Mouse (Mus musculus) liver, embryonic 15.5 days (tissue): ENCODE data around the gene Spsb1. TPM values are rescaled to one million over a fixed set of nuclear protein-coding genes. Genes with fewer than 3 reads are reported as not detected.

Experiments used
- ATAC-seq: fragments of 200-750 bp; cut with Nextera tagmentation; 2 replicates; pipeline ENCODE4 v1.8.0; 2017; ENCODE audit warnings: moderate number of reproducible peaks, mild to moderate bottlenecking, moderate library complexity; ENCODE audit not compliant: insufficient read depth
- H3K27ac ChIP-seq: fragments of 300-500 bp; sonication (generic); replicated peaks from 2 replicates; pipeline ENCODE4 v1.5.1; 2015; ENCODE audit warnings: mild to moderate bottlenecking, inconsistent platforms
- H3K27me3 ChIP-seq: fragments of 300-500 bp; sonication (generic); 2 replicates; pipeline ENCODE4 v1.6.1; 2015; ENCODE audit warnings: mild to moderate bottlenecking, inconsistent platforms
- H3K36me3 ChIP-seq: fragments of 300-500 bp; sonication (generic); replicated peaks from 2 replicates; pipeline ENCODE4 v1.6.1; 2015; ENCODE audit warnings: moderate library complexity, mild to moderate bottlenecking, inconsistent platforms
- H3K4me1 ChIP-seq: fragments of 300-500 bp; sonication (generic); replicated peaks from 2 replicates; pipeline ENCODE4 v1.6.1; 2015; ENCODE audit warnings: inconsistent platforms
- H3K4me2 ChIP-seq: fragments of 300-500 bp; sonication (generic); 2 replicates; pipeline ENCODE4 v1.6.1; 2015; ENCODE audit warnings: moderate library complexity, mild to moderate bottlenecking, inconsistent platforms
- H3K4me3 ChIP-seq: fragments of 300-500 bp; sonication (generic); replicated peaks from 2 replicates; pipeline ENCODE4 v1.5.1; 2015; ENCODE audit warnings: mild to moderate bottlenecking, inconsistent platforms
- H3K9ac ChIP-seq: fragments of 300-500 bp; sonication (generic); 2 replicates; pipeline ENCODE4 v1.6.1; 2015; ENCODE audit warnings: moderate library complexity, mild to moderate bottlenecking, inconsistent platforms
- H3K9me3 ChIP-seq: fragments of 300-500 bp; sonication (generic); replicated peaks from 2 replicates; pipeline ENCODE4 v1.6.1; 2016; ENCODE audit warnings: inconsistent platforms
- WGBS: fragments of 180-500 bp; shearing (Covaris S2); methylation state at CpG from one replicate; pipeline ENCODE4 v1.1.7; 2015; ENCODE audit warnings: mixed read lengths; ENCODE audit not compliant: insufficient replicate concordance; 5-methylcytosine and 5-hydroxymethylcytosine counted together
- polyA plus RNA-seq: library from polyadenylated mRNA; unstranded; fragments of >200 nt; fragmentation: Nextera tagmentation; extraction: Ambion mirVana; gene quantifications from 2 replicates; pipeline ENCODE4 v1.2.1, GENCODE M21; 2015

Spsb1 gene
- polyA plus RNA-seq, 1 experiment from 2014 or later: 0.61 TPM

DNA sequence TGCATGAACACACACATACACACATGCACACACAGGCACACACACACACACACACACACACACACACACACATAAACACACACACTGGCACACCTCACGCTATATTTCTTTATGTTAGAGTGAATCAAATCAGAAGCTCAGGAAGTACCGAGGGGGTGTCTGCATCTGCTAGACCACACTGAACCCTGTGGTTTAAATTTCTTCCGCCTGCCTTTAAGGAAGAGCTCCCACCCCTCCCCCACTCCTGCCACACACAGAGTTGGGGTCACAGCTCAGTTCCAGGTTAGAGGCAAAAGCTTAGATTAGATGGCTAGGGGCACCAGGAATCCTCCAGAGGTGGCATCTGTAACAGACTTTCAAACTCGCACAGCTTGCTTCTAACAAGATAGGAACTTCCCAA is 42.4 kb downstream of the Spsb1 start:
- Histone ChIP-seq H3K9me3 (no peaks in the 10 kb centered on the region), H3K36me3 (no peaks in the 10 kb centered on the region), H3K4me1 (no peaks in the 10 kb centered on the region), H3K4me2 (no peak overlapping the region), H3K9ac (no peak overlapping the region), H3K27ac (no peak overlapping the region), H3K27me3 (no peaks in the 10 kb centered on the region; the same call in 1 of the 2 replicates), H3K4me3 (no peak overlapping the region)
- WGBS: 18% methylated on average over 4 of the region's 4 CpGs
- no peak for ATAC-seq

DNA sequence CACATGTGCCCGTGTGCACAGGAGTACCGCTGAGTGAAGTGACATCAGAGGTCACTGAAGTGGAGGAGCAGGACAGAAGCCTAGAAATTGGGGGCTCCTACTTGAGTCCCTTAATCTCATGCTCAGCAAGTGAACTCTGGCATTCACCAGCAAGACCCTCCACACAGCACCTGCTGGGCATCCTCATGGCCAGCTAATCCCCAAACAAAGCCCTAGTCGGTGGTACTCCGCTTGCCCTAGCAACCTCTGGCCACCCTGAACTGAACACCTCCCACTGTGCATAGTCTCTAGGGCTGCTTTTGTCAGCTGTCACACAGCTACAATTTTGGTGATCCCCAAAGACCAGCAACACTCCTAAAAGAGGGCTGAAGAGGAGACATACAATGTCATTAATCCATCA is 44.3 kb downstream of the Spsb1 start:
- no peak for ATAC-seq
- Histone ChIP-seq H3K36me3 (no peaks in the 10 kb centered on the region), H3K27ac (no peak overlapping the region), H3K9me3 (no peaks in the 10 kb centered on the region), H3K4me3 (no peak overlapping the region), H3K4me1 (no peaks in the 10 kb centered on the region), H3K27me3 (no peaks in the 10 kb centered on the region; the same call in 1 of the 2 replicates), H3K4me2 (no peak overlapping the region), H3K9ac (no peak overlapping the region)
- 64% methylated on average over 4 of the region's 4 CpGs for WGBS

DNA sequence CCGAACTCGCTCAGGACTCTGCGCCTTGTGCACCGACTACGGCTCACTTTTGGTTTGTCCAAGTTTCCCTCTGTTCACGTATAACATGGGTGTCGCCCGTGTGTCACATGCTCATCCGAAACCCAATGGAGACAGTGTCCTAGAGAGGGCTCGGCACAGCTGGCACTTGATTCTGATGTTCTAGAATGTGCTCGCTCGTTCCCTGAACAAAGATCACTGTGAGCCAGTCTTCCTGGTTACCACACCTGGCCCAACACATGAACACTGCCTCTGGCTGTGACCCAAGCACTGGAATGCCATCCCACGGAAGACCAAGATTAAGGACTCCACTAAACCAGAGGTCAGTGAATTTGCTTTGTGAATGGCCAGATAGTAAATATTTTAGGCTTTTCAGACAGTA is 45.3 kb downstream of the Spsb1 start:
- WGBS: 74% methylated on average over 13 of the region's 13 CpGs
- no peak overlapping the region for H3K4me3 ChIP-seq
- ATAC-seq: no peak

DNA sequence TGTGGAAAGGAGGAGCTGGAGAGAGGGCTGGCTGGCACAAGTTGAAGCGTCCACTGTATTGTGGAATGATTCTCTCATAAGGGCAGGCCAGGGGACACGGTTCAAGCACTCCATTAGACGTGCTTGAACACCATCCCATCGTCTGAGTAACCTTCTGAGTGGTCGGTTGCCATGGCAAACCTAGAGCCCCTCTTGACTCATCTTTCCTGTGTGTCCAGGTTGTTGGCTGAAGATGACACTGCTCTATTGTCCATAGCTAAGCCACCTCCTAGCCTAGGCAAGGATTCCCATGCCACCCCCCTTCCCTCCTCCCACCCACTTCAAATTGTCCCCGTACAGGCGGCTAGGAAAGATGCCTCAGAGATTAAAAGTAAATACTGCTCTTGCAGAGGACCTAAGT is 45.9 kb downstream of the Spsb1 start:
- no peak overlapping the region for H3K27ac ChIP-seq
- H3K4me1 ChIP-seq: no peaks in the 10 kb centered on the region
- H3K36me3 ChIP-seq: no peaks in the 10 kb centered on the region
- H3K4me3 ChIP-seq: no peak overlapping the region
- H3K9ac ChIP-seq: no peak overlapping the region
- no peak overlapping the region for H3K4me2 ChIP-seq
- 67% methylated on average over 7 of the region's 7 CpGs for WGBS
- no peaks in the 10 kb centered on the region for H3K9me3 ChIP-seq
- no peaks in the 10 kb centered on the region; the same call in 1 of the 2 replicates for H3K27me3 ChIP-seq
- ATAC-seq: no peak

More for the DNA sequence above, 45.3 kb downstream of the Spsb1 start:
- no peak overlapping the region for H3K4me2 ChIP-seq
- H3K27me3 ChIP-seq: no peaks in the 10 kb centered on the region; the same call in 1 of the 2 replicates
- H3K4me1 ChIP-seq: no peaks in the 10 kb centered on the region
- no peaks in the 10 kb centered on the region for H3K9me3 ChIP-seq
- H3K9ac ChIP-seq: no peak overlapping the region
- no peaks in the 10 kb centered on the region for H3K36me3 ChIP-seq
- no peak overlapping the region for H3K27ac ChIP-seq

DNA sequence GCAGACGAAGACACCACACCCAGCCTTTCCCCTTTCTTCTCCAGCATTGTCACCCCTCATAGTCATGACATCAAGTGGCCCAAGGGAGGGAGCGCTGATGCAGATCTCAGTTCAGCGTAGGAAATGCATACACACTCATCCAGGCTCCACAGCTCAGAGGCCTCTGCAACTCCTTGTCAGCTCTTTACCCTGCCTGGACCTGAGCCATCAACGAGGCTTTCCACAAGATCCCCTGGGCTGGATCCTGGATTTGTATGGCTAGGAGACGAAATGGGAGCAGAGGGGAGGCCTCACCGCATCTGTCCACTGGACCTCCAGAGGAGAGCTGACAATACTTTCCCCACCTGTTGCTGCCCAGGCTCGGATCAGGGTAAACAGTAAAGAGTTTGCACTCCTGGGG is 47.2 kb downstream of the Spsb1 start:
- no peak overlapping the region for H3K4me2 ChIP-seq
- no peaks in the 10 kb centered on the region for H3K36me3 ChIP-seq
- no peak overlapping the region for H3K27ac ChIP-seq
- H3K27me3 ChIP-seq: no peaks in the 10 kb centered on the region
- no peaks in the 10 kb centered on the region for H3K9me3 ChIP-seq
- no peak overlapping the region for H3K9ac ChIP-seq
- WGBS: 57% methylated on average over 7 of the region's 7 CpGs
- no peak overlapping the region for H3K4me3 ChIP-seq
- H3K4me1 ChIP-seq: no peaks in the 10 kb centered on the region
- ATAC-seq: no peak

DNA sequence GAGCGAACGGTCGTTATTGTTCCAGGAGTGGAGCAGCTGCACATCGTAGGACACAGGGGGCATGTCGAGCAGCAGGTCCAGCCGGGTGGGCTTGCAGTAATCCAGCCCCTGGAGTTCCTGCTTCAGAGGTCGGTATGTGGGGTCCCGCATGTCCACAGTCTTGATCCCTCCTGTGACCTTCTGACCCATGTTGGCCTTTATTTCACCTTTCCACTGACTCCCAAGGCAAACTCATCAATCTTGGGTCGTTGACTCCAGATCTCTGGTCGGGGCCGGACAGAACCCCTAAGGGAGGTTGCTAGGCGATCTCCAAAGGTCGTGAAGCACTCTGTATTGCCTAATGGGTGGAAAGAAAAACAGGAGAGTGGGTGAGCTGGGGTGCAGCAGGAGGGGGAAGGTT is 47.9 kb downstream of the Spsb1 start:
- no peaks in the 10 kb centered on the region for H3K4me1 ChIP-seq
- no peaks in the 10 kb centered on the region for H3K36me3 ChIP-seq
- no peak for ATAC-seq
- H3K9me3 ChIP-seq: no peaks in the 10 kb centered on the region
- H3K4me3 ChIP-seq: no peak overlapping the region
- 58% methylated on average over 13 of the region's 13 CpGs for WGBS
- H3K27me3 ChIP-seq: no peaks in the 10 kb centered on the region
- no peak overlapping the region for H3K4me2 ChIP-seq
- no peak overlapping the region for H3K27ac ChIP-seq
- H3K9ac ChIP-seq: no peak overlapping the region

DNA sequence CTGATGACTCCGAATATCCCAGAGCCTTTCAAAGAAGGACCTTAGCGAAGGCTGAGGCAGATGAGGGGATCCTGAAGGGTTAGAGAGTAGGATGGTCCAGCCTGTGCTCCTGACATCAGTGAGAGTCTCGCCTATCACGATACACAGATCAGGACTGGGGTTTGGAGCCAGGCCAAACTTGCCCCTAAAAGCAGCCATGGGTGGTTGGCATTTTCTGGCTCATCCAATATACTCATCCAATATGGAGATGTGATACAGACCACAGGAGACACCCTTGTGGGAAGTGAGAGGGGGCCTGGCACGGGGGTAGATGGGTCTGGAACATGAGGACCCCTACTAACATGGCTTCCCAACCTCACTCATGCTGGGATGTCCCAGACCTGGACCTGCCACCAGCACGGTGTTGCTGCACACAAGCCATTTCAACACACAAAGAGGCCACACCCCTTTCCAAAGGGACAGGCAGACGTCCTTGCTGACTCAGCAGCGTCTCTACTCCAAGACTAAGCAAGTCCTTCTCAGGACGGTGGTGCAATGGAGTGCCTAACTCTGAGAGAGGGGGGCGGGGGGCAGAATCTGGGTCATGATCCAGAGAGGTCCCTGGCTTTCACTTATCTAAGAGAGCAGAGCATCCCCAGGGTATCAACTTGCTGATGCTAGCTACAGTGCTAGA is 49.4 kb downstream of the Spsb1 start:
- Histone ChIP-seq H3K4me2 (no peak overlapping the region), H3K9me3 (no peaks in the 10 kb centered on the region), H3K27me3 (no peaks in the 10 kb centered on the region), H3K27ac (no peak overlapping the region), H3K4me1 (no peaks in the 10 kb centered on the region), H3K36me3 (no peaks in the 10 kb centered on the region), H3K4me3 (no peak overlapping the region), H3K9ac (no peak overlapping the region)
- WGBS: 57% methylated on average over 10 of the region's 10 CpGs
- ATAC-seq: no peak

DNA sequence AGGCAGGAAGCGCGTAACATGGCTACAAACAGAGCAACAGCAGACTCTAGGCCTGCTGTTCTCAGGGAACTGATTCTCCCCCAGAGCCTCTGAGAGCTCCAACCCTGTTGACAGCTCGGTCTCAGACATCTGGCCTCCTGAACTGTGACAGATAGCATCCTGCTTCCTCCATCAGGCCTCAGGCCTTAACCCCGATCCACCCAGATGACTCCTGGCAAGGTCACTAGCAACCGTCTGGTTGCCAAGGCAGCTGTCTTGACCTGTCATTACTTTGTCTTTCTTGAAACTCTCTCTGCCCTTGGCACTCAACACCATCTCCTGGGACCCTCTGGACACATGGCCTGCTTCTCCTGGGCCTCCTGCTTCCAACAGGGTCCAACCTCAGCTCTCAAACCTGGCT is 51.8 kb downstream of the Spsb1 start:
- Histone ChIP-seq H3K9me3 (no peaks in the 10 kb centered on the region), H3K4me2 (no peak overlapping the region), H3K27me3 (no peaks in the 10 kb centered on the region), H3K4me3 (no peak overlapping the region), H3K4me1 (no peaks in the 10 kb centered on the region), H3K36me3 (no peaks in the 10 kb centered on the region), H3K9ac (no peak overlapping the region), H3K27ac (no peak overlapping the region)
- WGBS: 58% methylated on average over 5 of the region's 5 CpGs
- no peak for ATAC-seq

DNA sequence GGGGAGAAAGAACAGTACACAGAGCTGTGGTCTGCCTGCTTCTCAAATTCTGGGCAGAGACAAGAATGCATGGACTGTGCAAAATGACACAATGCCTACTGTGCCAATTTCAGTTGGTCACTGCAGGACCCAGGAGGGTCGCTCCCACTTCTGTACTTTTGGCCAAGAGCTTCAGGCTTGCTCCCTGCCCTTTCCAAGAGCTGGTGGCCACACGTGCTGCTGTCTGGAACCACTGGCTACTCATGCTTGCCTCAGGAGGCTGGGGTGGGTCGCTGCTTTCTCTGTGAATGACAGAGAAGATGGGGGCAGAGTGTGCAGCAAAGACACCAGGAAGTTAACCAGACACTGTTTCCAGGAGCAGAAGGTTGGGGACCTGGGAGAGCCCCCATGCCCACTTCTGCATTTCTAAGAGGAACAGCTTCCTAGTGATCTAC is 53.5 kb downstream of the Spsb1 start:
- WGBS: 35% methylated on average over 3 of the region's 3 CpGs
- no peak overlapping the region for H3K27ac ChIP-seq
- no peaks in the 10 kb centered on the region for H3K9me3 ChIP-seq
- H3K4me3 ChIP-seq: no peak overlapping the region
- H3K27me3 ChIP-seq: no peaks in the 10 kb centered on the region
- no peaks in the 10 kb centered on the region for H3K36me3 ChIP-seq
- no peaks in the 10 kb centered on the region for H3K4me1 ChIP-seq
- no peak overlapping the region for H3K9ac ChIP-seq
- no peak overlapping the region for H3K4me2 ChIP-seq
- ATAC-seq: no peak

DNA sequence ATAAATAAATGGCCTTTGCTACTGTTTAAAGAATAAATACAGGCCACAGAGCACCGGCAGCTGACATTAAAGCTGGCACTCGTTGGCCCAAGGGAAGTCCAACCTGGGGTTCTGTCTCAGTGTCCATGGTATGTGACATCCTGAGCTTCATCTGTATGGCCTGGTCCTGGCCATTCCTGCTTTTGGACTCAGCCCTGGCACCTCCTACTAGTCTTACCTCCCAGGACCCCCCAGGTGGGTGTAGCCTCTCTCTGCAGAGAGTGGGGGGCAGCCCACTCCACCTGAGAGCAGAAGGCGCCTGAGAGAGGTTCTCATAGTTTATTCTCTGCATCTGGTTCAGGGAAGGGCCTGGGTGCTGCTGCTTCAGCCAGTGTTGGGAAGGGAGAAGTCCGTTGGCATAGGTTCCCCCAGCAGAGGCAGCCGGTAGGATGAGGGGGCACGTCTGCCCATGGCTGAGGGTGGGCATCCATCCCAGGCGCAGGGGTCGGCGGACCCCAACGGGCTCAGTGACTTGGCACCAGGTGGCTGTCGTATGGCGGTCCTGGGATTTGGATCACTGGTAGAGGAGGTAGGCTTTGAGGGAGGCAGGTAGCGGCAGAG is 57.1 kb downstream of the Spsb1 start:
- no peaks in the 10 kb centered on the region for H3K9me3 ChIP-seq
- WGBS: 75% methylated on average over 13 of the region's 13 CpGs
- H3K4me2 ChIP-seq: no peak overlapping the region
- no peak overlapping the region for H3K27ac ChIP-seq
- H3K27me3 ChIP-seq: no peaks in the 10 kb centered on the region
- no peaks in the 10 kb centered on the region for H3K4me1 ChIP-seq
- no peak for ATAC-seq
- no peak overlapping the region for H3K4me3 ChIP-seq
- H3K36me3 ChIP-seq: no peaks in the 10 kb centered on the region
- no peak overlapping the region for H3K9ac ChIP-seq

DNA sequence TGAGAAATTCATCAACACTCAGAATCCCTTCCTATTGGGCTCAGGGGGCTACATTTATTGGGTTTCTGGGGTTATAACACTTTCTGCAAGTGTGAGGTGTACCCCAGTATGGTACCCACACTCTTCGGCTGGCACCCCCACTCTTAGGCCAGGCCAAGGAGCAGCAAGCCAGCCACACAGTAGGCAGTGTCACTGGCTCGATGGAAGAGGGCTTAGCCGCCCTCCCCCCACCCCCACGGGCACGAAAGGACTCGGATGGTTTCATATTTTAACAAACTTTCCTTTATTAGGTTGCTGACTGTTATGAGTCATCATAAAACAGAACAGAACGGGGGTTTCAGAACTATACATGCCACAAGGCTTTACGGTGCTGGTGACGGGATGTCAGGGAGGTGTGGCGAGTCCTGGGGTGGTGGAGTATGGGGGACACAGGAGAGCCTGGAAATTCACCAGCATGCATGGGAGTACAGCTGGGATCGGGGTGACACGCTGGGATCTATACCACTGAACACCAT is 58.8 kb downstream of the Spsb1 start:
- WGBS: 58% methylated on average over 12 of the region's 12 CpGs
- H3K27ac ChIP-seq: no peak overlapping the region
- no peaks in the 10 kb centered on the region for H3K36me3 ChIP-seq
- no peak for ATAC-seq
- no peak overlapping the region for H3K4me2 ChIP-seq
- H3K27me3 ChIP-seq: 0 out of 2 replicates have a peak, but pooled peaks cover 2% of the 10 kb centered on the region
- no peaks in the 10 kb centered on the region for H3K4me1 ChIP-seq
- H3K4me3 ChIP-seq: no peak overlapping the region
- no peaks in the 10 kb centered on the region for H3K9me3 ChIP-seq
- H3K9ac ChIP-seq: no peak overlapping the region
